Mouse (Mus musculus) lung, postnatal 0 days (tissue): ENCODE results near the gene Gas2l3.

ENCODE experiments used
- CTCF ChIP-seq: IDR thresholded peaks from 2 replicates; pipeline ENCODE4 v1.5.1; 2016; ENCODE audit warnings: antibody characterized with exemption, mild to moderate bottlenecking
- EP300 ChIP-seq: IDR thresholded peaks from 2 replicates; pipeline ENCODE4 v1.6.1; 2016; ENCODE audit warnings: antibody characterized with exemption, mild to moderate bottlenecking, control low read depth

- no peak for TF ChIP-seq CTCF
- no peak for TF ChIP-seq EP300
Measured at GRCm38 (mm10) chr10:89443115-89443622, 598 bp downstream of the Gas2l3 start.
